Mouse (Mus musculus) midbrain, embryonic 15.5 days (tissue): ENCODE measurements around the gene Sh2d3c. TPM values are rescaled to one million over a fixed set of nuclear protein-coding genes. Genes with fewer than 3 reads are reported as not detected.

Source experiments
- ATAC-seq: fragments of 200-750 bp; cut with Nextera tagmentation; replicated peaks from 2 replicates; pipeline ENCODE4 v1.8.0; 2017; ENCODE audit warnings: moderate TSS enrichment
- H3K27ac ChIP-seq: fragments of 300-500 bp; sonication (generic); 2 replicates; pipeline ENCODE4 v1.5.1; 2015; ENCODE audit warnings: mild to moderate bottlenecking, inconsistent platforms
- H3K27me3 ChIP-seq: fragments of 300-500 bp; sonication (generic); replicated peaks from 2 replicates; pipeline ENCODE4 v1.6.1; 2015; ENCODE audit warnings: inconsistent platforms
- H3K36me3 ChIP-seq: fragments of 300-500 bp; sonication (generic); replicated peaks from 2 replicates; pipeline ENCODE4 v1.6.1; 2015; ENCODE audit warnings: inconsistent platforms
- H3K4me1 ChIP-seq: fragments of 300-500 bp; sonication (generic); 2 replicates; pipeline ENCODE4 v1.6.1; 2015; ENCODE audit warnings: inconsistent platforms
- H3K4me2 ChIP-seq: fragments of 300-500 bp; sonication (generic); 2 replicates; pipeline ENCODE4 v1.6.1; 2015; ENCODE audit warnings: inconsistent platforms, mild to moderate bottlenecking, moderate library complexity
- H3K4me3 ChIP-seq: fragments of 300-500 bp; sonication (generic); 2 replicates; pipeline ENCODE4 v1.5.1; 2015; ENCODE audit warnings: mild to moderate bottlenecking, inconsistent platforms
- H3K9ac ChIP-seq: fragments of 300-500 bp; sonication (generic); 2 replicates; pipeline ENCODE4 v1.6.1; 2015; ENCODE audit warnings: mild to moderate bottlenecking, inconsistent platforms
- H3K9me3 ChIP-seq: fragments of 300-500 bp; sonication (generic); 2 replicates; pipeline ENCODE4 v1.6.1; 2016; ENCODE audit warnings: inconsistent platforms
- WGBS: fragments of 180-500 bp; shearing (Covaris S2); methylation state at CpG from one replicate; pipeline ENCODE4 v1.1.7; 2015; ENCODE audit warnings: mixed read lengths; 5-methylcytosine and 5-hydroxymethylcytosine counted together
- polyA plus RNA-seq: library from polyadenylated mRNA; unstranded; fragments of >200 nt; fragmentation: Nextera tagmentation; extraction: Ambion mirVana; gene quantifications from 2 replicates; pipeline ENCODE4 v1.2.1, GENCODE M21; 2015

Sh2d3c gene
- polyA plus RNA-seq, 1 experiment from 2014 or later = 57.2 TPM

GRCm38 (mm10) chr2:32750199-32750598, 29.3 kb downstream of the Sh2d3c start:
- Histone ChIP-seq H3K36me3 (peaks cover 39% of the 10 kb centered on the region), H3K4me2 (no peak overlapping the region), H3K4me1 (peaks cover 18% of the 10 kb centered on the region), H3K27me3 (no peaks in the 10 kb centered on the region), H3K27ac (0 out of 2 replicates have a peak overlapping the region, but pooled peaks have one; percentile 64), H3K4me3 (no peak overlapping the region), H3K9ac (no peak overlapping the region), H3K9me3 (no peaks in the 10 kb centered on the region)
- WGBS = 72% methylated on average over 7 of the region's 7 CpGs
- ATAC-seq = no peak

GRCm38 (mm10) chr2:32750887-32751664, 30.2 kb downstream of the Sh2d3c start:
- Histone ChIP-seq H3K27ac (peak overlapping the region; percentile 64), H3K36me3 (peaks cover 31% of the 10 kb centered on the region; the same call in 1 of the 2 replicates)

GRCm38 (mm10) chr2:32751665-32752033, 30.8 kb downstream of the Sh2d3c start:
- H3K4me2 ChIP-seq = peak overlapping the region; percentile 47
- H3K9me3 ChIP-seq = no peaks in the 10 kb centered on the region
- no peaks in the 10 kb centered on the region for H3K27me3 ChIP-seq
- WGBS = 15% methylated on average over 9 of the region's 10 CpGs
- peaks cover 20% of the 10 kb centered on the region for H3K4me1 ChIP-seq
- ATAC-seq = no peak
- H3K27ac ChIP-seq = peak overlapping the region; percentile 64
- H3K9ac ChIP-seq = peak overlapping the region; percentile 2; the same call in 1 of the 2 replicates
- H3K4me3 ChIP-seq = peak overlapping the region; percentile 25
- peaks cover 25% of the 10 kb centered on the region; the same call in 1 of the 2 replicates for H3K36me3 ChIP-seq

More at GRCm38 (mm10) chr2:32750887-32751664, 30.2 kb downstream of the Sh2d3c start:
- peak overlapping the region; percentile 25 for H3K4me3 ChIP-seq
- peak overlapping the region; percentile 2; the same call in 1 of the 2 replicates for H3K9ac ChIP-seq
- peak overlapping the region; percentile 47 for H3K4me2 ChIP-seq
- WGBS = 7% methylated on average over 31 of the region's 31 CpGs
- peaks cover 18% of the 10 kb centered on the region for H3K4me1 ChIP-seq
- peak; percentile 77 for ATAC-seq
- H3K27me3 ChIP-seq = no peaks in the 10 kb centered on the region
- no peaks in the 10 kb centered on the region for H3K9me3 ChIP-seq

GRCm38 (mm10) chr2:32752181-32752580, 31.3 kb downstream of the Sh2d3c start:
- WGBS = 63% methylated on average over 10 of the region's 10 CpGs
- Histone ChIP-seq H3K27me3 (no peaks in the 10 kb centered on the region), H3K4me2 (no peak overlapping the region), H3K36me3 (peaks cover 20% of the 10 kb centered on the region; the same call in 1 of the 2 replicates), H3K9me3 (no peaks in the 10 kb centered on the region), H3K9ac (no peak overlapping the region), H3K27ac (no peak overlapping the region), H3K4me1 (peaks cover 22% of the 10 kb centered on the region), H3K4me3 (no peak overlapping the region)
- ATAC-seq = no peak

GRCm38 (mm10) chr2:32756674-32757055, 35.8 kb downstream of the Sh2d3c start:
- 30% methylated on average over 6 of the region's 6 CpGs for WGBS
- no peak overlapping the region for H3K9ac ChIP-seq
- peak overlapping the region; percentile 56; the same call in 1 of the 2 replicates for H3K4me2 ChIP-seq
- H3K36me3 ChIP-seq = peaks cover 22% of the 10 kb centered on the region; the same call in 1 of the 2 replicates
- peak overlapping the region; percentile 80 for H3K4me3 ChIP-seq
- H3K27me3 ChIP-seq = no peaks in the 10 kb centered on the region
- peak overlapping the region; percentile 3; the same call in 1 of the 2 replicates for H3K27ac ChIP-seq
- ATAC-seq = peak; percentile 43
- H3K9me3 ChIP-seq = no peaks in the 10 kb centered on the region
- peaks cover 18% of the 10 kb centered on the region for H3K4me1 ChIP-seq

- peak within 1 kb of the TSS; percentile 56 for H3K4me2 ChIP-seq
- H3K27me3 ChIP-seq = no peaks in the 10 kb centered on the region
- H3K4me1 ChIP-seq = peaks cover 15% of the 10 kb centered on the region
- no peaks in the 10 kb centered on the region for H3K9me3 ChIP-seq
- peak within 1 kb of the TSS; percentile 80 for H3K4me3 ChIP-seq
- WGBS = under 1% methylated on average over 66 of the region's 66 CpGs
- peak within 1 kb of the TSS; percentile 93 for H3K27ac ChIP-seq
- peak within 1 kb of the TSS; percentile 92 for H3K9ac ChIP-seq
- peak; percentile 94 for ATAC-seq
- peaks cover 27% of the 10 kb centered on the region; the same call in 1 of the 2 replicates for H3K36me3 ChIP-seq
Observed at GRCm38 (mm10) chr2:32757056-32757845, 36.4 kb downstream of the Sh2d3c start, which contains the start of gene Tor2a. TSS of gene Tor2a (plus strand) at chr2:32757234.

GRCm38 (mm10) chr2:32758503-32758902, 37.6 kb downstream of the Sh2d3c start:
- Histone ChIP-seq H3K4me3 (no peak overlapping the region), H3K4me2 (no peak overlapping the region), H3K27ac (no peak overlapping the region), H3K36me3 (peaks cover 28% of the 10 kb centered on the region; the same call in 1 of the 2 replicates), H3K27me3 (no peaks in the 10 kb centered on the region), H3K9me3 (no peaks in the 10 kb centered on the region), H3K9ac (no peak overlapping the region; the same call in 1 of the 2 replicates), H3K4me1 (peaks cover 15% of the 10 kb centered on the region)
- WGBS = 84% methylated on average over 8 of the region's 8 CpGs
- no peak for ATAC-seq

GRCm38 (mm10) chr2:32759001-32759400, 38.1 kb downstream of the Sh2d3c start:
- peaks cover 15% of the 10 kb centered on the region for H3K4me1 ChIP-seq
- H3K4me3 ChIP-seq = no peak overlapping the region
- no peak overlapping the region for H3K27ac ChIP-seq
- WGBS = 84% methylated on average over 2 of the region's 2 CpGs
- peaks cover 28% of the 10 kb centered on the region; the same call in 1 of the 2 replicates for H3K36me3 ChIP-seq
- no peaks in the 10 kb centered on the region for H3K9me3 ChIP-seq
- no peak overlapping the region; the same call in 1 of the 2 replicates for H3K9ac ChIP-seq
- no peak overlapping the region for H3K4me2 ChIP-seq
- ATAC-seq = no peak
- H3K27me3 ChIP-seq = no peaks in the 10 kb centered on the region

GRCm38 (mm10) chr2:32761361-32761760, 40.5 kb downstream of the Sh2d3c start:
- ATAC-seq = no peak
- Histone ChIP-seq H3K36me3 (peaks cover 22% of the 10 kb centered on the region; the same call in 1 of the 2 replicates), H3K27me3 (no peaks in the 10 kb centered on the region), H3K4me2 (no peak overlapping the region), H3K9ac (no peak overlapping the region), H3K27ac (no peak overlapping the region), H3K9me3 (no peaks in the 10 kb centered on the region), H3K4me1 (peaks cover 15% of the 10 kb centered on the region), H3K4me3 (no peak overlapping the region)
- WGBS = 93% methylated on average over 14 of the region's 14 CpGs

GRCm38 (mm10) chr2:32761859-32762258, 41.0 kb downstream of the Sh2d3c start:
- WGBS = 84% methylated on average over 4 of the region's 4 CpGs
- Histone ChIP-seq H3K27me3 (no peaks in the 10 kb centered on the region), H3K9ac (no peak overlapping the region), H3K36me3 (peaks cover 22% of the 10 kb centered on the region; the same call in 1 of the 2 replicates), H3K9me3 (no peaks in the 10 kb centered on the region), H3K4me2 (no peak overlapping the region), H3K27ac (no peak overlapping the region), H3K4me3 (no peak overlapping the region), H3K4me1 (peaks cover 12% of the 10 kb centered on the region)
- ATAC-seq = no peak

- no peak overlapping the region for H3K4me2 ChIP-seq
- no peak for ATAC-seq
- peaks cover 22% of the 10 kb centered on the region; the same call in 1 of the 2 replicates for H3K36me3 ChIP-seq
- no peak overlapping the region for H3K27ac ChIP-seq
- peaks cover 4% of the 10 kb centered on the region; the same call in 1 of the 2 replicates for H3K4me1 ChIP-seq
- H3K4me3 ChIP-seq = no peak overlapping the region
- 88% methylated on average over 3 of the region's 3 CpGs for WGBS
- no peaks in the 10 kb centered on the region for H3K27me3 ChIP-seq
- H3K9ac ChIP-seq = no peak overlapping the region
- H3K9me3 ChIP-seq = no peaks in the 10 kb centered on the region
Observed at GRCm38 (mm10) chr2:32763353-32763752, 42.5 kb downstream of the Sh2d3c start.

GRCm38 (mm10) chr2:32767241-32767640, 46.4 kb downstream of the Sh2d3c start:
- H3K4me3 ChIP-seq = no peak overlapping the region
- no peak for ATAC-seq
- H3K4me2 ChIP-seq = no peak overlapping the region

More at GRCm38 (mm10) chr2:32767241-32767640, 46.4 kb downstream of the Sh2d3c start:
- WGBS = 65% methylated on average over 12 of the region's 12 CpGs
- no peak overlapping the region for H3K27ac ChIP-seq
- peaks cover 6% of the 10 kb centered on the region; the same call in 1 of the 2 replicates for H3K4me1 ChIP-seq
- 0 out of 2 replicates have a peak, but pooled peaks cover 5% of the 10 kb centered on the region for H3K36me3 ChIP-seq
- H3K9me3 ChIP-seq = no peaks in the 10 kb centered on the region
- H3K9ac ChIP-seq = no peak overlapping the region
- no peaks in the 10 kb centered on the region for H3K27me3 ChIP-seq
